Mouse (Mus musculus): Measurements from ENCODE around the gene Triobp. TPM values are rescaled to one million over a fixed set of nuclear protein-coding genes. Genes with fewer than 3 reads are reported as not detected.
A peak's percentile ranks its signal among the peaks of the same experiment; 100 is the strongest.
"Not testable (repeated sequence)": the region's sequence is repeated elsewhere in the genome, so short reads cannot be mapped to it uniquely, and the experiment has no call there.

Gene Triobp
- total RNA-seq, 2 experiments from 2014 or later = 11.8 to 12.7 TPM

DNA sequence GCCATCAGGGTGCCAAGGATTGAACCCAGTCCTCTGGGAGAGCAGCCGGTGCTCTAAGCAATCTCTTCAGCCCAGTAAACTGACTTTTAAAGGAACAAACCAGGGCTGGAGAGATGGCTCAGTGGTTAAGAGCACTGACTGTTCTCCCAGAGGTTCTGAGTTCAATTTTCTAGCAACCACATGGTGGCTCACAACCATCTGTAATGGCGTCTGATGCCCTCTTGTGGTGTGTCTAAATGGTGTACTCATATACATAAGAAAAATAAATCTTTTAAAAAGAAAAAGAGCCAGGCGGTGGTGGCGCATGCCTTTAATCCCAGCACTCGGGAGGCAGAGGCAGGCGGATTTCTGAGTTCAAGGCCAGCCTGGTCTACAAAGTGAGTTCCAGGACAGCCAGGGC, 60.3 kb downstream of the Triobp start:
- H3K4me3 ChIP-seq; intact Hi-C loops (cut with DNase I); H3K27ac ChIP-seq; DNase-seq (ENCODE audit: extremely low spot score in 1 of 2, low spot score in 2 of 2): not testable (repeated sequence)
- TF ChIP-seq CTCF (IDR thresholded peaks at IDR 0.05) = peak; percentile 9

DNA sequence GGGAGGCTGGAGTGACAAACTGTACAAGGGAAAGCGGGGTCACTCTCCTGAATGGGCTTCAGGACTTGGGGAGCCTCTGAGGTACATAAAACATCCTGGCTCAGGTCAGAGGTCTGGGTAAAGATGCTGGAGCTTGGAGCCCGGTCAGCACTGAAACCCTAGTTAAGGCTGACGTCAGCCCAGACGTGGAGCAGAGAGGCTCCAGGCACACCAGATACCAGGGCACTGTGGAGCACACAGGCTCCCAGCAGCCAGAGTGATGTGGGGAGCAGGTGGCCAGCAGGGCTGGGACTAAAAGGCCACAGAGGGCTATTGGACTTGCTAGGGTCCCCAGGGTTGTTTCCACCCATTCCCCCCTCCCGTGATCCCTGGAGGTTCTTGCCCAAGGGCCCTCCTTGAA, 62.2 kb downstream of the Triobp start:
- intact Hi-C loops (cut with DNase I) = no loop called here
- no peak for DNase-seq (ENCODE audit: extremely low spot score in 1 of 2, low spot score in 2 of 2)
- Histone ChIP-seq H3K27ac (no peak overlapping the region), H3K4me3 (no peak overlapping the region)
- TF ChIP-seq CTCF (IDR thresholded peaks at IDR 0.05) = no peak

DNA sequence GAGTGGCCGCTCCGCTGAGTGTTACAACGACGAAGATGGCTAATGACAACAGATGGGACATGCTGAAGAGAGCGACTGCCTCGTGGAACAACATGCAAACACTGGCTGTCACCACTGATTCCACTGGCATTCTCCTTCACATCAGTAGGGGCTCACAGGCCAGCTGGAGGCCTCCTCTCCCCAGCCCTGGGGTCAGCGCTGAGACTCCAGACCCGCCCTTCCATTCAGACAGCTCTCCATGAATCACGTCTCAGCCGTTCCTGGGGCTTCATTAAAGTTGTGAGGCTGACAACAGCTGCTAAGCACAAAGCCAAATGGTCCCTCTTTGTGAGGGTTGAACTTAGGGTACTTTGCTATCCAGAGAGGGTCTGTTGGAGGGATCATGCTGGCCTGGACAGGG, 64.0 kb downstream of the Triobp start:
- H3K27ac ChIP-seq = no peak overlapping the region
- no peak for DNase-seq (ENCODE audit: extremely low spot score in 1 of 2, low spot score in 2 of 2)
- no peak overlapping the region for H3K4me3 ChIP-seq
- TF ChIP-seq CTCF (IDR thresholded peaks at IDR 0.05) = no peak
- intact Hi-C loops (cut with DNase I) = no loop called here

DNA sequence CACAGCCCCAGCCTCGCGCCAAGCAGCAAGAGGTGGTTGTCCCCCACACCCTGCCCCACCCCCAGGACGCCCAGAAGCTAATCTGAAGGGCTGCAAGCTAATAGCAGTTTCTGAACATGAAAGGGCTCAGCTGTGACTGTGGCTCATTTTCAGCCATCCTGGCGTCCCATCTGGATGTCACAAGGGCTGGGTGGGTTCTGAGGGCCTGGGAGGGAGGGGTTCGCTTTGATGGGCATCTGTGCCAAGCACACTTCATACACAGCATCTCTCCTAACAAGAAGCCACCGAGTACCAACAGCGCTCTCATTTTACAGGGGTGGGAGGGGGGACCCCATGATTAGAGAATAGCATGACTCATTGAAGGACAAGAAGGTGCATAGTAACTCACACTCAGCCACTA, 65.9 kb downstream of the Triobp start:
- no peak for DNase-seq (ENCODE audit: extremely low spot score in 1 of 2, low spot score in 2 of 2)
- no peak for TF ChIP-seq CTCF (IDR thresholded peaks at IDR 0.05)
- intact Hi-C loops (cut with DNase I) = no loop called here
- Histone ChIP-seq H3K4me3 (no peak overlapping the region), H3K27ac (no peak overlapping the region)

DNA sequence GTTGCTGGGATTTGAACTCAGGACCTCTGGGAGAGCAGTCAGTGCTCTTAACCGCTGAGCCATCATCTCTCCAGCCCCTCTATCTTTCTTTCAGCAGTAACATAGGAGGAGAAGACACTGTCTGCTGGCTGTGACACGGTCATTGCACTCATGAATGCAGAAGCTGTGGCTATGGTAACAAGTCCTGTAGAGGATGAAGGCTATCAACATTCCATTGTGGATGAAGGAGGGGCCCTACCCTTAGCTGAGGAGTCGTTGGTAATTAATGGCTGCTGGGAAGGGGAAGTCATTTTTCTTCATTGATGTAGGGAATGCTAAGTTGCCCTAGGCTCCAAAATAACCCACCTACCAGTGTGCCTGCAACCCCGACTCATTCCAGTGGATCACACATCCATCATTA, 70.7 kb downstream of the Triobp start:
- intact Hi-C loops (cut with DNase I) = no loop called here
- no peak overlapping the region for H3K27ac ChIP-seq

DNA sequence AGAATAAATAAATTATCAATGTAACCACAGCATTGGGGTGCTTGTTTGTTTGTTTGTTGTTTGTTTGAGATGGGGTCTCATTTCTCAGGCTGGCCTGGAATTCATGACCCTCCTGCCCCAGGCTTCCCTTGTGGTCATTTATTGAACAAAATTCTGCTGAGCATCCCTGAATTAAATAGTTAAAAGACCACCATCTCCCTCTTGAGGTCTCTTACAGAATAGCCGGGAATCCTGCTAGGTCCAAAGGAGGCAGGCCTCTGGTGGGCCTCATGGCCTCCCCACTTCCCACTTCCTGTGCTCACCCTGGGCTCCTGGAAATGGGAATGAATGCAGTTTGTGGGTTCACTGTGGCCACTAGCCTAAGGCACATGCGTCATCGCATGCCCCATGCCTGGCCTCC, 71.4 kb downstream of the Triobp start:
- Histone ChIP-seq H3K4me3 (no peak overlapping the region), H3K27ac (no peak overlapping the region)
- no peak for DNase-seq (ENCODE audit: extremely low spot score in 1 of 2, low spot score in 2 of 2)
- no peak for TF ChIP-seq CTCF (IDR thresholded peaks at IDR 0.05)
- intact Hi-C loops (cut with DNase I) = no loop called here

More for the DNA sequence above, 70.7 kb downstream of the Triobp start:
- no peak overlapping the region for H3K4me3 ChIP-seq
- no peak for TF ChIP-seq CTCF (IDR thresholded peaks at IDR 0.05)
- DNase-seq (ENCODE audit: extremely low spot score in 1 of 2, low spot score in 2 of 2) = no peak

DNA sequence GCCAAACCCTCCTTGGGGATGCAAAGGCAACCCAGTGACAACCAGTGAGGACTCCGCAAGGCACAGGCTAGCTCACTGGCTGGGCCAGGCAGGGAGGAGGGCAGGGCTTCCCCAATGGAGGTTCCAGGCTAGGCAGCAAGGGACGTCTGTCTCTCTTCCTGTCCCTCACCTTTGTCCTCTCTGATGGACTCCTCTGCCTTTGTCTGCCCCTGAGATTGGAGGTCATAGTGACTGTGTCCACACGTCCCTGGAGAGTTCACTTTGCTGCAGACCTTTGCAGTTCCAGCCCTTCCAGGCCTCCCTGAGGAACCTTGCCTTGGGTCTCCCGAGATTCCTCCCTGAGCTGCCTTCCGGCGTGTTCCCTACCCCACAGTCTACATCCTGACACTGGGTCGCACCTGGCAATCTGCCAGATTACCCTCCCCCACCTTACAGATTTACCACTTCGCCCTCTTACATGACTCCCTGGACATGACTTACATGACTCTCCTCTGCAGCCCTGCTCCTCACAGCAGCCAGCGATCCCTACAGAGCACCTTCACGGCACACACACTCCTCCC, 75.2 kb downstream of the Triobp start:
- no peak overlapping the region for H3K27ac ChIP-seq
- DNase-seq (ENCODE audit: extremely low spot score in 1 of 2, low spot score in 2 of 2) = no peak
- intact Hi-C loops (cut with DNase I) = no loop called here
- no peak for TF ChIP-seq CTCF (IDR thresholded peaks at IDR 0.05)
- H3K4me3 ChIP-seq = no peak overlapping the region

DNA sequence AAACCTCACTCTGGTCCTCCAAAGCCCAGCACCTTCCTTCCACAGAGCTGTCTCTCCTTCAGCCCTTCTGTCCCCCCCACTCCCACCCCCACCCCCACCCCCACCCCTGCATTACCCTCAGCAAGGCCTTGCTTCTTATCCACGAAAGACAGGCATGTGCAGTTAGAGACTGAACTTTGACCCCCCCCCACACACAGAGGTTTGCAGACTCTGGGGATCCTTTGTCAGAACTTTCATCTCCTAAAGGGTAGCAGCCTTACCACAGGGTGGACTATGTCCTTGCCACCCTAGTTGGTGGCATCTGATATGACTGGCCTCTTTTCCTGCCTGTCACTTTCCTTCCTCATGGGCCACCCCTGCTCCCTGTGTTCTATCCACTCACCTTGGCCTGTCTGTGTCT, 75.8 kb downstream of the Triobp start:
- Histone ChIP-seq H3K27ac (no peak overlapping the region), H3K4me3 (no peak overlapping the region)
- TF ChIP-seq CTCF (IDR thresholded peaks at IDR 0.05) = no peak
- intact Hi-C loops (cut with DNase I) = no loop called here
- DNase-seq (ENCODE audit: extremely low spot score in 1 of 2, low spot score in 2 of 2) = no peak

DNA sequence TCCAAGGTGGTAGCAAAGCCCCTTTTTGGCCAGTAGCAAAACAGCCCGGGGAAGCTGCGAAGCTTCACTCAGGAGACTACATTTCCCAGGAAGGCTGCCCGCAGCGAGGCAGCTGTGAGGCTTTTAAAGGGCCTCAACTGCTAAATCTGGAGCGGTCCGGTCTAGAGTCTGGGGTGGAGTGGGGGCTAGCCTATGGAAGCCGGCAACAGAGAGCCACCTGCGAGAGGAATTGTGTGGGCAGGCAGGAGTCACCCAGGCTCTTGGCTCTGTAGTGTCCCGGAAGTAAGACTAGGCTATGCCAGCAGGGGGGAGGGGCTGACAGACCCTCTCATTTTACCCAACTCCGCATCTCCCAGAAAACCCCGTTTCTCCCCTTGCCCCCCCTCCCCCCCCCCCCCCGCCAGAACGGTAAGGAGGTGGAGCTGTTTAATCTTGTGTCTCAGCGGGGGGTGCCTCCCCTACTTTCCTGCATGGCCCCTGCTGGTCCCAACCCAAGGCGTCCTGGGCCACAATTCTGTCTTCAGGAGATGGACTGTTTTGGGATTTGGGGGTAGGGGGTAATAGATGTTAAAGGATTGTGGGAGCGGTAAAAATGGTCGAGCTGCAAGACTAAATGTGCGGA, 78.3 kb downstream of the Triobp start:
- TF ChIP-seq CTCF (IDR thresholded peaks at IDR 0.05) = no peak
- Histone ChIP-seq H3K4me3 (peak overlapping the region; percentile 44), H3K27ac (peak overlapping the region; percentile 54)
- intact Hi-C loops (cut with DNase I) = loop anchor here (2.0 kb wide), 1 partner anchor 37 kb away; no protein-coding TSS in a partner anchor
- DNase-seq (ENCODE audit: extremely low spot score in 1 of 2, low spot score in 2 of 2) = no peak

DNA sequence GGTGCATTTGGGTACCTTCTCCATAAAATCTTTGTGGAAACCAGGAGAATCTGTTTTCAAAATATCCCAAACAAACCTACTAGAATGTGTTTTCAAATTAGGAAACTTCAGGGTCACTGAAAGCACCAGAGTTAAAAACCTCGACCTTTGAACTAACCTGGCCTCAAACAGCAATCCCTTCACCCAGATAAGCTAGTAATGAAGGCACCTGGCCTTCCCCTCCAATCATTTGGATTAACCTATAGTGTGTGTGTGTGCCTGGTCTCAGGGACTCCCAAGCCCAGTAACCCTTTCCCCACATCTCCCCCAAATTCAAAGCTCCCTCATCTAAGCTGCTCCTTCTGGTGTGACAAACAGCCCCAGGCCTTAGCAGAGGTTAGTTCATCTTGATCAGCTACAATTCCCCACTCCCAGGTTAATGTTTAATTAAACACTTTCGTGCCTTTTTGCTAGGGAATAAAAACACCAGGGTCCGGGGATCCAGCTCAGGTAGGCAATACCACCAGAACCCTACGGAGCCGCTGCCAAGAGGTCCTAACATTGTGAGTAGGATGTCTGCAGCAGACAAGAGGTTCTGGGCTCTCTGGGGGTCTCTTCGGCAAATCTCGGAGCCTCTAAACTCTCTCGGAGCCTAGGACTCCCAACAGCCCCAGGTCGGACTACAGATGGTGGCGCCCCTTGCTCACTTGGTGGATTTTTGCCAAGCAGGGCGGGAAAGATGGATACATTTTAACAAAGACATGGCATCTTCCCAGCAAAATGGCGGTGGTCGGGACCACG, 79.2 kb downstream of the Triobp start:
- DNase-seq (ENCODE audit: extremely low spot score in 1 of 2, low spot score in 2 of 2) = no peak
- Histone ChIP-seq H3K4me3 (no peak overlapping the region), H3K27ac (no peak overlapping the region)
- TF ChIP-seq CTCF (IDR thresholded peaks at IDR 0.05) = no peak
- intact Hi-C loops (cut with DNase I) = loop anchor here (2.0 kb wide), 1 partner anchor 38 kb away; no protein-coding TSS in a partner anchor

DNA sequence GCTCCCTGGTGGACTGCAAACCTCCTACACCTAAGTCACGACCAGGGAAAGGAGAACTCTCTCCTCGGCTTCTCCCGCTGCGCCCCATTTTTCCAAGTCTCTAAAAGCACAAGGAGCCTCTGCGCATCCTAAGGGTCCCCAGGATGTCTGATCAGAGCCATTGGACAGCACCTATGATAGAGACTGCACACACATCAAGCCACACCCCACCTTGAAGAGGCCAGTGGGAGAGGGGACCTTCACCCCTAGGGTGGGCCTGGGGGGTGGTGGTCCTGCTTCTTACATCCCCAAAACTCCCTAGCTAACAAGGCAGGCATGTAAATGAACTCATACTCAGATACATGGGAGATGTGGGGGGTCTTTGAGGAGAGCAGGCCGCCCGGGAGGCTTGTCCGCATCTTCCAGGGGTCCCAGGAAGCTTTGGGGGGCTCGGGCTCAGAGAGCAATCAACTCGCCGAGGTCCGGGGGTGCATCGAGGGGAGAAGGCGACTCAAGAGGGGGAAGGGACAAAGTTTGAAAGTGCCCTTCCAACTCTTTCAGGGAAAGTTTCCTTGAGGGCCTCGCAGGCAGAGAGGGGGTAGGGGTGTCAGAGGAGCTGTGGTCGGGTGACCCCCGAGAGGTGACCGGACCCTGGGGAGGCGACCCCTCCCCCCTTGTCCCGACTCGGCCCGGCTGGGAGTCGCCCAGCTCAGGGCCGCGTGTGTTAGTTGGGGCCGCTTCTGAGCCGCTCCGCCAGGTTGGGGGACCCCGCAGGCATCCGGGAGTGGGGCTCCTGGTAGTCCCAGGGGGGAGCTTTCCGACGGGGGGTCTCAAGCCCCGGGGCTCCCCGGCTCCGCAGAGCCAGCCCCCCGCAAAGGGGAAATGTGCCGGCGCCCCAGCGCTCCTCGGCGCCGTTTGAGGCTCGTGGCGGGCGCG, 80.0 kb downstream of the Triobp start:
- no peak for TF ChIP-seq CTCF (IDR thresholded peaks at IDR 0.05)
- H3K27ac ChIP-seq = peak overlapping the region; percentile 99
- DNase-seq (ENCODE audit: extremely low spot score in 1 of 2, low spot score in 2 of 2) = no peak
- peak overlapping the region; percentile 66 for H3K4me3 ChIP-seq
- intact Hi-C loops (cut with DNase I) = loop anchor here (2.0 kb wide), 1 partner anchor 39 kb away; no protein-coding TSS in a partner anchor
